ENCODE assay signal across 8 mouse cellular contexts in genomic region chr4:134243516-134244250, GRCm38 (mm10). TPM values are rescaled to one million over a fixed set of nuclear protein-coding genes. Genes with fewer than 3 reads are reported as not detected.
DNase-seq lines count a peak whose midpoint lies in the region; ATAC-seq and TF ChIP-seq lines count a peak whose summit lies in the region.

TSS of gene E130218I03Rik (plus strand) at chr4:134243662.

- H3K9me3 ChIP-seq in kidney, embryonic 16.5 days (ENCODE audit: low read length): no peaks in the 10 kb centered on the region
- no peaks in the 10 kb centered on the region for H3K9me3 ChIP-seq in embryonic facial prominence, embryonic 12.5 days
- H3K9me3 ChIP-seq in intestine, postnatal 0 days (ENCODE audit: control insufficient read depth): no peaks in the 10 kb centered on the region

- no peak for TF ChIP-seq POLR2A in olfactory bulb, adult 2 months (IDR thresholded peaks at IDR 0.05; ENCODE audit: insufficient read depth, low read depth, low read length)

- H3K27ac ChIP-seq in kidney, embryonic 16.5 days (ENCODE audit: low read length): no peak within 1 kb of the TSS
- H3K27ac ChIP-seq in embryonic facial prominence, embryonic 12.5 days: no peak within 1 kb of the TSS
- no peak within 1 kb of the TSS for H3K27ac ChIP-seq in intestine, postnatal 0 days (ENCODE audit: low read depth, low read length)
- H3K27ac ChIP-seq in olfactory bulb, adult 2 months (ENCODE audit: insufficient read depth, low read depth, low read length): no peak within 1 kb of the TSS

- ATAC-seq in kidney, embryonic 16.5 days (ENCODE audit: low FRiP score, low TSS enrichment): no peak
- ATAC-seq in embryonic facial prominence, embryonic 12.5 days (ENCODE audit: insufficient number of reproducible peaks, insufficient read depth, low FRiP score, low TSS enrichment): no peak
- ATAC-seq in intestine, postnatal 0 days: no peak
- ATAC-seq in granulocyte monocyte progenitor cell, adult 5-6 weeks (replicated peaks; ENCODE audit: poor library complexity, severe bottlenecking): no peak

- TF ChIP-seq CTCF in intestine, postnatal 0 days (IDR thresholded peaks at IDR 0.05; ENCODE audit: low read depth): no peak
- no peak for TF ChIP-seq CTCF in olfactory bulb, adult 2 months (IDR thresholded peaks at IDR 0.05; ENCODE audit: insufficient read depth, low read depth, low read length)

- peaks cover 19% of the 10 kb centered on the region for H3K4me1 ChIP-seq in kidney, embryonic 16.5 days (ENCODE audit: insufficient read depth, low read length)
- H3K4me1 ChIP-seq in embryonic facial prominence, embryonic 12.5 days: peaks cover 20% of the 10 kb centered on the region
- peaks cover 4% of the 10 kb centered on the region; the same call in 1 of the 2 replicates for H3K4me1 ChIP-seq in intestine, postnatal 0 days (replicated peaks; ENCODE audit: control insufficient read depth, insufficient read depth, low read length)
- peaks cover 15% of the 10 kb centered on the region for H3K4me1 ChIP-seq in olfactory bulb, adult 2 months (ENCODE audit: control insufficient read depth, insufficient read depth, low read length)

- peak within 1 kb of the TSS; percentile 95 for H3K4me2 ChIP-seq in kidney, embryonic 16.5 days (replicated peaks; ENCODE audit: low read depth, low read length)
- H3K4me2 ChIP-seq in embryonic facial prominence, embryonic 12.5 days (replicated peaks): peak within 1 kb of the TSS; percentile 93
- H3K4me2 ChIP-seq in intestine, postnatal 0 days (replicated peaks; ENCODE audit: low read depth): peak within 1 kb of the TSS; percentile 98; the same call in 1 of the 2 replicates

- H3K9ac ChIP-seq in kidney, embryonic 16.5 days (replicated peaks; ENCODE audit: low read length): peak within 1 kb of the TSS; percentile 81
- no peak within 1 kb of the TSS; the same call in 1 of the 2 replicates for H3K9ac ChIP-seq in embryonic facial prominence, embryonic 12.5 days
- H3K9ac ChIP-seq in intestine, postnatal 0 days (ENCODE audit: low read depth, low read length): no peak within 1 kb of the TSS

- 91% methylated on average over 17 of the region's 17 CpGs for WGBS in kidney, embryonic 16.5 days
- WGBS in embryonic facial prominence, embryonic 12.5 days: 82% methylated on average over 17 of the region's 17 CpGs
- WGBS in intestine, postnatal 0 days: 94% methylated on average over 17 of the region's 17 CpGs
- 93% methylated on average over 17 of the region's 17 CpGs for WGBS in olfactory bulb, adult 2 months

- 0 out of 2 replicates have a peak, but pooled peaks cover 5% of the 10 kb centered on the region for H3K36me3 ChIP-seq in kidney, embryonic 16.5 days (ENCODE audit: insufficient read depth, low read length)
- H3K36me3 ChIP-seq in embryonic facial prominence, embryonic 12.5 days: no peaks in the 10 kb centered on the region
- no peaks in the 10 kb centered on the region; the same call in 1 of the 2 replicates for H3K36me3 ChIP-seq in intestine, postnatal 0 days (ENCODE audit: control insufficient read depth, insufficient read depth)

- H3K4me3 ChIP-seq in kidney, embryonic 16.5 days (ENCODE audit: low read length): peak within 1 kb of the TSS; percentile 79; the same call in 1 of the 2 replicates
- peak within 1 kb of the TSS; percentile 70 for H3K4me3 ChIP-seq in embryonic facial prominence, embryonic 12.5 days
- H3K4me3 ChIP-seq in intestine, postnatal 0 days (ENCODE audit: low read depth, low read length): no peak within 1 kb of the TSS
- H3K4me3 ChIP-seq in olfactory bulb, adult 2 months (ENCODE audit: insufficient read depth, low read depth, low read length): 0 out of 2 replicates have a peak within 1 kb of the TSS, but pooled peaks have one; percentile 82

- peaks cover 18% of the 10 kb centered on the region for H3K27me3 ChIP-seq in kidney, embryonic 16.5 days (ENCODE audit: insufficient read depth, low read length)
- peaks cover 29% of the 10 kb centered on the region for H3K27me3 ChIP-seq in embryonic facial prominence, embryonic 12.5 days
- peaks cover 9% of the 10 kb centered on the region; the same call in 1 of the 2 replicates for H3K27me3 ChIP-seq in intestine, postnatal 0 days (replicated peaks; ENCODE audit: control insufficient read depth, insufficient read depth, low read length)

- DNase-seq in kidney, adult 18-20 months: no peak
- no peak for DNase-seq in frontal cortex, postnatal 14 days (ENCODE audit: low spot score in 2 of 2)
- DNase-seq in layer of hippocampus, adult 8-10 months (ENCODE audit: low spot score in 2 of 2): no peak

RNA-seq across cellular contexts. Expression of gene E130218I03Rik, which starts in this region (rescaled TPM):
- polyA plus RNA-seq in kidney, embryonic 16.5 days (2015; fragmentation: Nextera tagmentation; extraction: Ambion mirVana): 0.62 and 0.67 TPM in 2 replicates
- polyA plus RNA-seq in embryonic facial prominence, embryonic 12.5 days (2016; fragmentation: Nextera tagmentation; extraction: Ambion mirVana): 1.4 and 1.7 TPM in 2 replicates
- polyA plus RNA-seq in intestine, postnatal 0 days (2015; fragmentation: Nextera tagmentation; extraction: Ambion mirVana): 0.39 and 0.46 TPM in 2 replicates
- not detected in 2 replicates for polyA plus RNA-seq in olfactory bulb, adult 2 months (2012; ENCODE audit: insufficient read depth, insufficient read length, low replicate concordance, missing spikeins)
- total RNA-seq in granulocyte monocyte progenitor cell, adult 5-6 weeks (2014; fragmentation: Nextera tagmentation): not detected in 2 replicates
- 0.21 and 0.22 TPM in 2 replicates for total RNA-seq in granulocyte monocyte progenitor cell, adult 5-6 weeks (2017)
- not detected for total RNA-seq in layer of hippocampus, adult 8-10 months (2022)
